Mouse (Mus musculus): ENCODE data around the gene Fam83f. TPM values are rescaled to one million over a fixed set of nuclear protein-coding genes. Genes with fewer than 3 reads are reported as not detected.

Gene Fam83f
- polyA plus RNA-seq, 1 experiment from 2014 or later: 19.0 TPM

- no peak overlapping the region for H3K27ac ChIP-seq (ENCODE audit: low read depth, low read length)
- no peak overlapping the region for H3K4me3 ChIP-seq (ENCODE audit: low read depth, low read length)
- no peaks in the 10 kb centered on the region for H3K9me3 ChIP-seq (ENCODE audit: control insufficient read depth)
- TF ChIP-seq CTCF (IDR thresholded peaks at IDR 0.05; ENCODE audit: low read depth): no peak
- H3K36me3 ChIP-seq (ENCODE audit: control insufficient read depth, insufficient read depth): no peaks in the 10 kb centered on the region
- 69% methylated on average over 6 of the region's 6 CpGs for WGBS
- ATAC-seq: no peak
- no peaks in the 10 kb centered on the region for H3K4me1 ChIP-seq (replicated peaks; ENCODE audit: control insufficient read depth, insufficient read depth, low read length)
- no peak overlapping the region for H3K4me2 ChIP-seq (replicated peaks; ENCODE audit: low read depth)
- no peaks in the 10 kb centered on the region for H3K27me3 ChIP-seq (replicated peaks; ENCODE audit: control insufficient read depth, insufficient read depth, low read length)
- H3K9ac ChIP-seq (ENCODE audit: low read depth, low read length): no peak overlapping the region
These were observed 12.7 kb upstream of the Fam83f start for GRCm38 (mm10) chr15:80658815-80659471.

GRCm38 (mm10) chr15:80660963-80661362 is 10.7 kb upstream of the Fam83f start:
- no peak for TF ChIP-seq CTCF (IDR thresholded peaks at IDR 0.05; ENCODE audit: low read depth)
- Histone ChIP-seq H3K9me3 (ENCODE audit: control insufficient read depth) (no peaks in the 10 kb centered on the region), H3K27me3 (replicated peaks; ENCODE audit: control insufficient read depth, insufficient read depth, low read length) (no peaks in the 10 kb centered on the region), H3K4me3 (ENCODE audit: low read depth, low read length) (no peak overlapping the region), H3K9ac (ENCODE audit: low read depth, low read length) (no peak overlapping the region), H3K36me3 (ENCODE audit: control insufficient read depth, insufficient read depth) (no peaks in the 10 kb centered on the region), H3K4me1 (replicated peaks; ENCODE audit: control insufficient read depth, insufficient read depth, low read length) (no peaks in the 10 kb centered on the region), H3K4me2 (replicated peaks; ENCODE audit: low read depth) (no peak overlapping the region), H3K27ac (ENCODE audit: low read depth, low read length) (no peak overlapping the region)
- WGBS: 49% methylated on average over 4 of the region's 4 CpGs
- ATAC-seq: no peak

GRCm38 (mm10) chr15:80664444-80664843 is 7.2 kb upstream of the Fam83f start:
- Histone ChIP-seq H3K36me3 (ENCODE audit: control insufficient read depth, insufficient read depth) (no peaks in the 10 kb centered on the region), H3K27me3 (replicated peaks; ENCODE audit: control insufficient read depth, insufficient read depth, low read length) (no peaks in the 10 kb centered on the region), H3K9me3 (ENCODE audit: control insufficient read depth) (no peaks in the 10 kb centered on the region), H3K4me2 (replicated peaks; ENCODE audit: low read depth) (no peak overlapping the region), H3K4me1 (replicated peaks; ENCODE audit: control insufficient read depth, insufficient read depth, low read length) (no peaks in the 10 kb centered on the region), H3K27ac (ENCODE audit: low read depth, low read length) (no peak overlapping the region), H3K9ac (ENCODE audit: low read depth, low read length) (no peak overlapping the region), H3K4me3 (ENCODE audit: low read depth, low read length) (no peak overlapping the region)
- WGBS: 77% methylated on average over 4 of the region's 4 CpGs
- ATAC-seq: no peak
- no peak for TF ChIP-seq CTCF (IDR thresholded peaks at IDR 0.05; ENCODE audit: low read depth)

- no peaks in the 10 kb centered on the region for H3K27me3 ChIP-seq (replicated peaks; ENCODE audit: control insufficient read depth, insufficient read depth, low read length)
- H3K27ac ChIP-seq (ENCODE audit: low read depth, low read length): peak overlapping the region; percentile 86; the same call in 1 of the 2 replicates
- ATAC-seq: no peak
- H3K4me3 ChIP-seq (ENCODE audit: low read depth, low read length): peak overlapping the region; percentile 54
- no peaks in the 10 kb centered on the region for H3K36me3 ChIP-seq (ENCODE audit: control insufficient read depth, insufficient read depth)
- peaks cover 3% of the 10 kb centered on the region; the same call in 1 of the 2 replicates for H3K4me1 ChIP-seq (replicated peaks; ENCODE audit: control insufficient read depth, insufficient read depth, low read length)
- no peak overlapping the region for H3K9ac ChIP-seq (ENCODE audit: low read depth, low read length)
- peak overlapping the region; percentile 79 for H3K4me2 ChIP-seq (replicated peaks; ENCODE audit: low read depth)
- no peak for TF ChIP-seq CTCF (IDR thresholded peaks at IDR 0.05; ENCODE audit: low read depth)
- WGBS: 55% methylated on average over 2 of the region's 2 CpGs
- H3K9me3 ChIP-seq (ENCODE audit: control insufficient read depth): no peaks in the 10 kb centered on the region
These were observed 1.2 kb downstream of the Fam83f start for GRCm38 (mm10) chr15:80672810-80673209.

- ATAC-seq: 0 out of 2 replicates have a peak, but pooled peaks have one; percentile 19
- peak overlapping the region; percentile 54; the same call in 1 of the 2 replicates for H3K4me3 ChIP-seq (ENCODE audit: low read depth, low read length)
These were observed 1.9 kb downstream of the Fam83f start for GRCm38 (mm10) chr15:80673337-80674095.

GRCm38 (mm10) chr15:80674700-80675099 is 3.1 kb downstream of the Fam83f start:
- Histone ChIP-seq H3K27ac (ENCODE audit: low read depth, low read length) (peak overlapping the region; percentile 74), H3K4me3 (ENCODE audit: low read depth, low read length) (no peak overlapping the region), H3K9me3 (ENCODE audit: control insufficient read depth) (no peaks in the 10 kb centered on the region), H3K9ac (ENCODE audit: low read depth, low read length) (0 out of 2 replicates have a peak overlapping the region, but pooled peaks have one; percentile 22), H3K36me3 (ENCODE audit: control insufficient read depth, insufficient read depth) (no peaks in the 10 kb centered on the region), H3K4me2 (replicated peaks; ENCODE audit: low read depth) (peak overlapping the region; percentile 79), H3K27me3 (replicated peaks; ENCODE audit: control insufficient read depth, insufficient read depth, low read length) (no peaks in the 10 kb centered on the region), H3K4me1 (replicated peaks; ENCODE audit: control insufficient read depth, insufficient read depth, low read length) (peaks cover 12% of the 10 kb centered on the region)
- ATAC-seq: peak; percentile 85
- 40% methylated on average over 6 of the region's 6 CpGs for WGBS
- no peak for TF ChIP-seq CTCF (IDR thresholded peaks at IDR 0.05; ENCODE audit: low read depth)

More at GRCm38 (mm10) chr15:80673337-80674095, 1.9 kb downstream of the Fam83f start:
- TF ChIP-seq CTCF (IDR thresholded peaks at IDR 0.05; ENCODE audit: low read depth): no peak
- Histone ChIP-seq H3K9me3 (ENCODE audit: control insufficient read depth) (no peaks in the 10 kb centered on the region), H3K27ac (ENCODE audit: low read depth, low read length) (peak overlapping the region; percentile 66), H3K27me3 (replicated peaks; ENCODE audit: control insufficient read depth, insufficient read depth, low read length) (no peaks in the 10 kb centered on the region), H3K9ac (ENCODE audit: low read depth, low read length) (no peak overlapping the region), H3K4me2 (replicated peaks; ENCODE audit: low read depth) (peak overlapping the region; percentile 79), H3K36me3 (ENCODE audit: control insufficient read depth, insufficient read depth) (no peaks in the 10 kb centered on the region), H3K4me1 (replicated peaks; ENCODE audit: control insufficient read depth, insufficient read depth, low read length) (peaks cover 3% of the 10 kb centered on the region; the same call in 1 of the 2 replicates)
- 55% methylated on average over 4 of the region's 4 CpGs for WGBS
